ENCODE assay signal across 21 mouse cellular contexts in genomic region chr19:53819299-53819698, GRCm38 (mm10).
DNase-seq lines count a peak whose midpoint lies in the region; ATAC-seq and TF ChIP-seq lines count a peak whose summit lies in the region.
"Had no signal": no experiment of that assay in that cellular context is flagged by ENCODE, and none has a peak within 500 bp of the region (broad histone marks: within the 10 kb centered on the region; RNA-seq: fewer than 3 reads in every experiment).

No protein-coding gene starts in this region.

- peak overlapping the region; percentile 41 for H3K27ac ChIP-seq in heart, embryonic 13.5 days (replicated peaks)
- H3K27ac ChIP-seq in liver, embryonic 16.5 days (ENCODE audit: low read length): peak overlapping the region; percentile 79
- H3K27ac ChIP-seq: embryonic facial prominence, embryonic 15.5 days; macrophage; neural tube, embryonic 12.5 days had no signal

- TF ChIP-seq CTCF in G1E (IDR thresholded peaks at IDR 0.05; ENCODE audit: low read depth, low read length): no peak

- DNase-seq in heart, adult 18-20 months: no peak
- peak; percentile 70 for DNase-seq in G1E (ENCODE audit: low spot score)
- DNase-seq in natural killer cell, adult 2 months (ENCODE audit: low spot score in 2 of 2): no peak
- DNase-seq in layer of hippocampus, postnatal 25 days (ENCODE audit: extremely low spot score in 1 of 2, low spot score in 1 of 2): no peak
- no peak for DNase-seq in cerebellum, postnatal 25 days
- DNase-seq: adrenal gland, adult 8-10 months; B cell, adult 2 months; cerebellum, adult 2 months; gastrocnemius, postnatal 10 days; heart, postnatal 4 days; kidney, postnatal 10 days; lung, adult 18-20 months; right cerebral cortex, postnatal 25 days had no signal

- no peak overlapping the region for H3K4me2 ChIP-seq in heart, embryonic 13.5 days
- H3K4me2 ChIP-seq in liver, embryonic 16.5 days (ENCODE audit: low read depth, low read length): peak overlapping the region; percentile 41
- H3K4me2 ChIP-seq: embryonic facial prominence, embryonic 15.5 days; neural tube, embryonic 12.5 days had no signal

- H3K9ac ChIP-seq in heart, embryonic 13.5 days: no peak overlapping the region
- peak overlapping the region; percentile 39 for H3K9ac ChIP-seq in liver, embryonic 16.5 days (ENCODE audit: low read depth, low read length)
- H3K9ac ChIP-seq: embryonic facial prominence, embryonic 15.5 days; neural tube, embryonic 12.5 days had no signal

- no peaks in the 10 kb centered on the region for H3K9me3 ChIP-seq in heart, embryonic 13.5 days
- H3K9me3 ChIP-seq in G1E (replicated peaks): no peaks in the 10 kb centered on the region
- H3K9me3 ChIP-seq in liver, embryonic 16.5 days (replicated peaks; ENCODE audit: control insufficient read depth, low read length): no peaks in the 10 kb centered on the region
- H3K9me3 ChIP-seq: embryonic facial prominence, embryonic 15.5 days; neural tube, embryonic 12.5 days had no signal

- H3K4me3 ChIP-seq in heart, embryonic 13.5 days: no peak overlapping the region
- no peak overlapping the region; the same call in 1 of the 2 replicates for H3K4me3 ChIP-seq in G1E (ENCODE audit: low read depth, low read length)
- no peak overlapping the region for H3K4me3 ChIP-seq in liver, embryonic 16.5 days (ENCODE audit: low read depth, low read length)
- H3K4me3 ChIP-seq: embryonic facial prominence, embryonic 15.5 days; neural tube, embryonic 12.5 days had no signal

- no peaks in the 10 kb centered on the region for H3K27me3 ChIP-seq in heart, embryonic 13.5 days (replicated peaks)
- H3K27me3 ChIP-seq in G1E (ENCODE audit: insufficient read depth, low read length): no peaks in the 10 kb centered on the region
- no peaks in the 10 kb centered on the region for H3K27me3 ChIP-seq in liver, embryonic 16.5 days (ENCODE audit: control insufficient read depth, insufficient read depth, low read depth, low read length)
- H3K27me3 ChIP-seq: embryonic facial prominence, embryonic 15.5 days; neural tube, embryonic 12.5 days had no signal

- peaks cover 83% of the 10 kb centered on the region for H3K36me3 ChIP-seq in heart, embryonic 13.5 days
- no peaks in the 10 kb centered on the region for H3K36me3 ChIP-seq in G1E (replicated peaks)
- no peaks in the 10 kb centered on the region for H3K36me3 ChIP-seq in liver, embryonic 16.5 days (ENCODE audit: control insufficient read depth, insufficient read depth)
- H3K36me3 ChIP-seq: embryonic facial prominence, embryonic 15.5 days; neural tube, embryonic 12.5 days had no signal

- H3K4me1 ChIP-seq in heart, embryonic 13.5 days: peaks cover 78% of the 10 kb centered on the region
- H3K4me1 ChIP-seq in G1E (ENCODE audit: insufficient read depth, low read depth, low read length): peaks cover 91% of the 10 kb centered on the region
- peaks cover 44% of the 10 kb centered on the region for H3K4me1 ChIP-seq in liver, embryonic 16.5 days (ENCODE audit: control insufficient read depth, low read depth, low read length)

- ATAC-seq in heart, embryonic 13.5 days (ENCODE audit: extremely low read depth, insufficient number of reproducible peaks, low FRiP score, low TSS enrichment): no peak
- peak; percentile 92 for ATAC-seq in G1E (ENCODE audit: extremely low read depth, insufficient number of reproducible peaks, low FRiP score, poor library complexity, severe bottlenecking)
- ATAC-seq in erythroid progenitor cell, adult 5-6 weeks (replicated peaks; ENCODE audit: low FRiP score, poor library complexity, severe bottlenecking): peak; percentile 81
- ATAC-seq in liver, embryonic 16.5 days (ENCODE audit: low read depth): peak; percentile 92
- ATAC-seq: forebrain, embryonic 16.5 days; midbrain, embryonic 16.5 days had no signal

- WGBS in heart, embryonic 13.5 days: 34% methylated on average over 6 of the region's 6 CpGs
- WGBS in liver, embryonic 16.5 days (ENCODE audit: insufficient replicate concordance): 22% methylated on average over 6 of the region's 6 CpGs
